In the genomic region with DNA sequence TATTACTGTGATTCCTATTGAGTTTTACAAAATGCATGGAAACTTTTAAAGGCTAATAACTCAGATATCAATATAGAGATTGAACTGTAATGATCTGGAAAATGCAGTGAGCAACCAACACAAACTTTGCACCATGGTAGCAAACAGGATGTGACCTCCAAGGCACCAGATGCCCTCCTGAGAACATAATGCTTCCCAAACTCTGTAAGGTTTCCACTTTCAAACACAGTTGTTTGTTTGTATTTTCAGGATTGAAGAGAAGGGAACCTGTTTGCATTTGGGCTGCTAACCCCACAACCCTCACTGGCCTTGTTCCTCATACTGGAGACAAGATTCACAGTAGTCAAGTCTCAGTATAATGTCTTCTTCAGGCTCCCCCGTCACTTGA, we compare ENCODE assay signal across 19 mouse cellular contexts. TPM values are rescaled to one million over a fixed set of nuclear protein-coding genes. Genes with fewer than 3 reads are reported as not detected.
DNase-seq lines count a peak whose midpoint lies in the region; ATAC-seq lines count a peak whose summit lies in the region.
"Had no signal": no experiment of that assay in that cellular context is flagged by ENCODE, and none has a peak within 500 bp of the region (broad histone marks: within the 10 kb centered on the region; RNA-seq: fewer than 3 reads in every experiment).

No protein-coding gene starts in this region.

- H3K4me1 ChIP-seq in hindbrain, embryonic 11.5 days (replicated peaks; ENCODE audit: control insufficient read depth, insufficient read depth, low read length), result no peaks in the 10 kb centered on the region
- H3K4me1 ChIP-seq in hindbrain, embryonic 12.5 days, result peaks cover 12% of the 10 kb centered on the region; the same call in 1 of the 2 replicates
- peaks cover 7% of the 10 kb centered on the region; the same call in 1 of the 2 replicates for H3K4me1 ChIP-seq in midbrain, embryonic 15.5 days
- H3K4me1 ChIP-seq in midbrain, embryonic 16.5 days (ENCODE audit: control insufficient read depth, insufficient read depth, low read length), result peaks cover 9% of the 10 kb centered on the region
- H3K4me1 ChIP-seq in embryonic facial prominence, embryonic 14.5 days (ENCODE audit: control insufficient read depth, insufficient read depth, low read length), result no peaks in the 10 kb centered on the region
- no peaks in the 10 kb centered on the region for H3K4me1 ChIP-seq in stomach, embryonic 15.5 days
- H3K4me1 ChIP-seq: megakaryocyte, embryonic 14.5 days had no signal

- H3K27me3 ChIP-seq in hindbrain, embryonic 11.5 days (ENCODE audit: control insufficient read depth, insufficient read depth, low read length), result no peaks in the 10 kb centered on the region
- H3K27me3 ChIP-seq in hindbrain, embryonic 12.5 days, result no peaks in the 10 kb centered on the region
- no peaks in the 10 kb centered on the region for H3K27me3 ChIP-seq in midbrain, embryonic 15.5 days (replicated peaks)
- no peaks in the 10 kb centered on the region for H3K27me3 ChIP-seq in midbrain, embryonic 16.5 days (ENCODE audit: control insufficient read depth, insufficient read depth, low read depth, low read length)
- no peaks in the 10 kb centered on the region for H3K27me3 ChIP-seq in embryonic facial prominence, embryonic 14.5 days (replicated peaks; ENCODE audit: control insufficient read depth, insufficient read depth, low read length)
- H3K27me3 ChIP-seq in stomach, embryonic 15.5 days (replicated peaks), result no peaks in the 10 kb centered on the region
- H3K27me3 ChIP-seq: megakaryocyte, embryonic 14.5 days had no signal

- ATAC-seq in hindbrain, embryonic 11.5 days (ENCODE audit: low FRiP score), result no peak
- no peak for ATAC-seq in hindbrain, embryonic 12.5 days (ENCODE audit: low FRiP score)
- ATAC-seq in midbrain, embryonic 15.5 days (replicated peaks), result no peak
- ATAC-seq in midbrain, embryonic 16.5 days, result no peak
- no peak for ATAC-seq in embryonic facial prominence, embryonic 14.5 days (ENCODE audit: low read depth)
- ATAC-seq in stomach, embryonic 15.5 days (ENCODE audit: insufficient read depth, low FRiP score, low read depth), result no peak

- H3K27ac ChIP-seq in hindbrain, embryonic 11.5 days (ENCODE audit: low read depth, low read length), result no peak overlapping the region
- no peak overlapping the region for H3K27ac ChIP-seq in hindbrain, embryonic 12.5 days
- 0 out of 2 replicates have a peak overlapping the region, but pooled peaks have one; percentile 25 for H3K27ac ChIP-seq in midbrain, embryonic 15.5 days
- H3K27ac ChIP-seq in midbrain, embryonic 16.5 days (ENCODE audit: low read length), result no peak overlapping the region
- H3K27ac ChIP-seq in embryonic facial prominence, embryonic 14.5 days (replicated peaks; ENCODE audit: low read depth, low read length), result peak overlapping the region; percentile 22; the same call in 1 of the 2 replicates
- peak overlapping the region; percentile 73 for H3K27ac ChIP-seq in stomach, embryonic 15.5 days

- no peak overlapping the region for H3K9ac ChIP-seq in hindbrain, embryonic 11.5 days (ENCODE audit: low read depth, low read length)
- H3K9ac ChIP-seq in hindbrain, embryonic 12.5 days, result no peak overlapping the region
- H3K9ac ChIP-seq in midbrain, embryonic 15.5 days, result no peak overlapping the region
- no peak overlapping the region for H3K9ac ChIP-seq in midbrain, embryonic 16.5 days (ENCODE audit: low read depth, low read length)
- H3K9ac ChIP-seq in embryonic facial prominence, embryonic 14.5 days (ENCODE audit: low read depth, low read length), result no peak overlapping the region
- H3K9ac ChIP-seq in stomach, embryonic 15.5 days, result no peak overlapping the region

- no peaks in the 10 kb centered on the region for H3K9me3 ChIP-seq in hindbrain, embryonic 11.5 days (ENCODE audit: control insufficient read depth, low read length)
- no peaks in the 10 kb centered on the region for H3K9me3 ChIP-seq in hindbrain, embryonic 12.5 days (replicated peaks)
- no peaks in the 10 kb centered on the region for H3K9me3 ChIP-seq in midbrain, embryonic 15.5 days
- no peaks in the 10 kb centered on the region for H3K9me3 ChIP-seq in midbrain, embryonic 16.5 days (replicated peaks; ENCODE audit: control insufficient read depth, low read length, poor library complexity, severe bottlenecking)
- H3K9me3 ChIP-seq in embryonic facial prominence, embryonic 14.5 days (ENCODE audit: control insufficient read depth, low read length), result no peaks in the 10 kb centered on the region
- no peaks in the 10 kb centered on the region for H3K9me3 ChIP-seq in stomach, embryonic 15.5 days
- H3K9me3 ChIP-seq: megakaryocyte, embryonic 14.5 days had no signal

- no peak overlapping the region for H3K4me2 ChIP-seq in hindbrain, embryonic 11.5 days (replicated peaks; ENCODE audit: low read depth, low read length)
- H3K4me2 ChIP-seq in hindbrain, embryonic 12.5 days (replicated peaks), result no peak overlapping the region
- no peak overlapping the region for H3K4me2 ChIP-seq in midbrain, embryonic 15.5 days
- no peak overlapping the region for H3K4me2 ChIP-seq in midbrain, embryonic 16.5 days (ENCODE audit: low read length)
- H3K4me2 ChIP-seq in embryonic facial prominence, embryonic 14.5 days (ENCODE audit: low read depth, low read length), result no peak overlapping the region
- H3K4me2 ChIP-seq in stomach, embryonic 15.5 days, result no peak overlapping the region
- H3K4me2 ChIP-seq: liver, embryonic 11.5 days had no signal

- H3K36me3 ChIP-seq in hindbrain, embryonic 11.5 days (ENCODE audit: control insufficient read depth, insufficient read depth, low read length), result no peaks in the 10 kb centered on the region
- H3K36me3 ChIP-seq in hindbrain, embryonic 12.5 days, result no peaks in the 10 kb centered on the region
- H3K36me3 ChIP-seq in midbrain, embryonic 15.5 days (replicated peaks), result no peaks in the 10 kb centered on the region
- no peaks in the 10 kb centered on the region for H3K36me3 ChIP-seq in midbrain, embryonic 16.5 days (ENCODE audit: control insufficient read depth, insufficient read depth, low read length)
- H3K36me3 ChIP-seq in embryonic facial prominence, embryonic 14.5 days (ENCODE audit: control insufficient read depth, insufficient read depth, low read length), result no peaks in the 10 kb centered on the region
- H3K36me3 ChIP-seq in stomach, embryonic 15.5 days, result no peaks in the 10 kb centered on the region

- peak; percentile 14 for DNase-seq in hindbrain, embryonic 11.5 days (ENCODE audit: low spot score)
- no peak for DNase-seq in embryonic facial prominence, embryonic 14.5 days (ENCODE audit: low spot score)
- no peak for DNase-seq in heart, adult 9 months (ENCODE audit: low spot score in 2 of 2)
- DNase-seq in adrenal gland, postnatal 36 days, result no peak
- DNase-seq: cerebellum, postnatal 36 days; heart, postnatal 4 days; kidney, adult 8-10 months; thymus, adult 18-20 months had no signal

- no peak overlapping the region for H3K4me3 ChIP-seq in hindbrain, embryonic 11.5 days (ENCODE audit: low read depth, low read length)
- H3K4me3 ChIP-seq in hindbrain, embryonic 12.5 days, result no peak overlapping the region
- no peak overlapping the region for H3K4me3 ChIP-seq in midbrain, embryonic 15.5 days
- no peak overlapping the region for H3K4me3 ChIP-seq in midbrain, embryonic 16.5 days (ENCODE audit: low read depth, low read length)
- no peak overlapping the region for H3K4me3 ChIP-seq in embryonic facial prominence, embryonic 14.5 days (ENCODE audit: low read depth, low read length)
- H3K4me3 ChIP-seq in stomach, embryonic 15.5 days (replicated peaks), result no peak overlapping the region
- H3K4me3 ChIP-seq: megakaryocyte, embryonic 14.5 days had no signal

- 57% methylated on average over 1 of the region's 1 CpGs for WGBS in hindbrain, embryonic 11.5 days
- 54% methylated on average over 1 of the region's 1 CpGs for WGBS in hindbrain, embryonic 12.5 days
- WGBS in midbrain, embryonic 15.5 days, result 59% methylated on average over 1 of the region's 1 CpGs
- whole genome bisulfite sequencing in midbrain, embryonic 16.5 days, result 76% methylated on average over 1 of the region's 1 CpGs
- WGBS in embryonic facial prominence, embryonic 14.5 days, result 45% methylated on average over 1 of the region's 1 CpGs
- 75% methylated on average over 1 of the region's 1 CpGs for WGBS in stomach, embryonic 15.5 days

RNA-seq across cellular contexts. Expression of gene Prl, which starts 25.5 kb away (rescaled TPM):
- polyA plus RNA-seq in hindbrain, embryonic 11.5 days (2014; fragmentation: Nextera tagmentation; extraction: Ambion mirVana), result not detected in 2 replicates
- polyA plus RNA-seq in hindbrain, embryonic 12.5 days (2016; fragmentation: Nextera tagmentation; extraction: Ambion mirVana), result not detected in 2 replicates
- not detected in 2 replicates for polyA plus RNA-seq in midbrain, embryonic 15.5 days (2015; fragmentation: Nextera tagmentation; extraction: Ambion mirVana)
- polyA plus RNA-seq in midbrain, embryonic 16.5 days (2015; fragmentation: Nextera tagmentation; extraction: Ambion mirVana), result not detected in 2 replicates
- polyA plus RNA-seq in embryonic facial prominence, embryonic 14.5 days (2014; fragmentation: Nextera tagmentation; extraction: Ambion mirVana), result 0.39 TPM in 1 of 2 replicates, not detected in the other
- not detected in 2 replicates for polyA plus RNA-seq in stomach, embryonic 15.5 days (2015; fragmentation: Nextera tagmentation; extraction: Ambion mirVana)
- not detected for total RNA-seq in adrenal gland, postnatal 36 days (2021)
- total RNA-seq: adrenal gland, postnatal 4 days; ES-E14; heart, adult 18-20 months; heart, postnatal 4 days; layer of hippocampus, postnatal 25 days had no signal
- polyA plus RNA-seq: C2C12; liver, embryonic 11.5 days had no signal

Comparison
In these comparisons a context has a peak if more than half of its experiments do, and no peak if none do; other contexts are left out.
1. H3K27ac ChIP-seq: peak in midbrain, embryonic 15.5 days (single experiment), embryonic facial prominence, embryonic 14.5 days (single experiment) and stomach, embryonic 15.5 days (single experiment); none in hindbrain, embryonic 11.5 days (single experiment), hindbrain, embryonic 12.5 days (single experiment) and midbrain, embryonic 16.5 days (single experiment).